Mouse (Mus musculus) embryonic facial prominence, embryonic 11.5 days (tissue): Measurements from ENCODE around the gene Rpn1. TPM values are rescaled to one million over a fixed set of nuclear protein-coding genes. Genes with fewer than 3 reads are reported as not detected.

Source experiments
- ATAC-seq: fragments of 200-750 bp; cut with Nextera tagmentation; replicated peaks from 2 replicates; pipeline ENCODE4 v1.8.0; 2017; ENCODE audit warnings: low read depth; ENCODE audit not compliant: insufficient number of reproducible peaks, low FRiP score, low TSS enrichment
- DNase-seq: peaks from one replicate; pipeline ENCODE4 v3.0.0-alpha.2; 2015; ENCODE audit warnings: low spot score
- H3K27ac ChIP-seq: fragments of 300-500 bp; sonication (generic); replicated peaks from 2 replicates; pipeline ENCODE4 v1.5.1; 2014; ENCODE audit warnings: mild to moderate bottlenecking, low read depth, low read length, control low read depth
- H3K27me3 ChIP-seq: fragments of 300-500 bp; sonication (generic); 2 replicates; pipeline ENCODE4 v1.6.1; 2014; ENCODE audit warnings: mild to moderate bottlenecking, low read length, moderate library complexity, mixed read lengths; ENCODE audit not compliant: control insufficient read depth, insufficient read depth
- H3K36me3 ChIP-seq: fragments of 300-500 bp; sonication (generic); replicated peaks from 2 replicates; pipeline ENCODE4 v1.6.1; 2014; ENCODE audit warnings: low read depth, mild to moderate bottlenecking, low read length, moderate library complexity, mixed read lengths; ENCODE audit not compliant: control insufficient read depth, insufficient read depth
- H3K4me1 ChIP-seq: fragments of 300-500 bp; sonication (generic); 2 replicates; pipeline ENCODE4 v1.6.1; 2014; ENCODE audit warnings: low read length, mixed read lengths; ENCODE audit not compliant: control insufficient read depth, insufficient read depth
- H3K4me2 ChIP-seq: fragments of 300-500 bp; sonication (generic); 2 replicates; pipeline ENCODE4 v1.6.1; 2014; ENCODE audit warnings: low read depth, mild to moderate bottlenecking, control low read depth, low read length, moderate library complexity
- H3K4me3 ChIP-seq: fragments of 300-500 bp; sonication (generic); 2 replicates; pipeline ENCODE4 v1.5.1; 2014; ENCODE audit warnings: low read depth, low read length, control low read depth
- H3K9ac ChIP-seq: fragments of 300-500 bp; sonication (generic); replicated peaks from 2 replicates; pipeline ENCODE4 v1.6.1; 2014; ENCODE audit warnings: mild to moderate bottlenecking, control low read depth, low read length
- H3K9me3 ChIP-seq: fragments of 300-500 bp; sonication (generic); replicated peaks from 2 replicates; pipeline ENCODE4 v1.6.1; 2016; ENCODE audit warnings: mild to moderate bottlenecking, low read length, inconsistent platforms, mixed read lengths; ENCODE audit not compliant: control insufficient read depth
- whole genome bisulfite sequencing: fragments of 180-500 bp; shearing (Covaris S2); extraction: QIAGEN DNeasy Blood & Tissue Kit; methylation state at CpG from one replicate; pipeline ENCODE4 v1.1.7; 2014; 5-methylcytosine and 5-hydroxymethylcytosine counted together
- polyA plus RNA-seq: library from polyadenylated mRNA; unstranded; fragments of >200 nt; fragmentation: Nextera tagmentation; extraction: Ambion mirVana; gene quantifications from 2 replicates; pipeline ENCODE4 v1.2.1, GENCODE M21; 2014

Rpn1 gene
- polyA plus RNA-seq, 1 experiment from 2014 or later = 329 TPM

DNA sequence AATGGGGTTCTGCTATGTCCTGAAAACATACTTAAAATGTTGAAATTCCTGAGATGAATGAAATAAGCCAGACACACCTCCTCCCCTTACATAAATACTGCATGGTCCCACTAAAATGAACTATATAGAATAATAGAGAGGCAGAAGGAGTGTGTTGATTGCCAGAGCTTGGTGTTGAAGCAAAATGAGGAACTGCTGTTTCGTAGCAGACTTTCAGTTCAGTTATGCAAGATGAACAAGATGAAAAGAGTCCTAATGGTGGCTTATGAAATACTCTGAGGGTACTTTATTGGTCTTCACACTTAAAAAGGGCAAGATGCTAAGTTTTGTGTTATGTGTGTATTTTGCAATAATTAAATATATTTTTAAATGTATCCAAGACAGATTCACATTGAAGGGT, 15.5 kb upstream of the Rpn1 start:
- 91% methylated on average over 1 of the region's 1 CpGs for WGBS
- Histone ChIP-seq H3K9me3 (no peaks in the 10 kb centered on the region), H3K27me3 (no peaks in the 10 kb centered on the region), H3K36me3 (no peaks in the 10 kb centered on the region), H3K4me2 (no peak overlapping the region), H3K9ac (no peak overlapping the region), H3K4me1 (no peaks in the 10 kb centered on the region), H3K27ac (no peak overlapping the region), H3K4me3 (no peak overlapping the region)
- no peak for ATAC-seq
- no peak for DNase-seq

GRCm38 (mm10) chr6:88070468-88070867, 13.8 kb upstream of the Rpn1 start:
- H3K4me2 ChIP-seq = no peak overlapping the region
- no peaks in the 10 kb centered on the region for H3K27me3 ChIP-seq
- 78% methylated on average over 6 of the region's 6 CpGs for WGBS
- ATAC-seq = no peak
- no peak overlapping the region for H3K9ac ChIP-seq
- DNase-seq = no peak
- no peaks in the 10 kb centered on the region for H3K36me3 ChIP-seq
- H3K4me3 ChIP-seq = no peak overlapping the region
- no peaks in the 10 kb centered on the region for H3K4me1 ChIP-seq
- H3K9me3 ChIP-seq = no peaks in the 10 kb centered on the region
- no peak overlapping the region for H3K27ac ChIP-seq

DNA sequence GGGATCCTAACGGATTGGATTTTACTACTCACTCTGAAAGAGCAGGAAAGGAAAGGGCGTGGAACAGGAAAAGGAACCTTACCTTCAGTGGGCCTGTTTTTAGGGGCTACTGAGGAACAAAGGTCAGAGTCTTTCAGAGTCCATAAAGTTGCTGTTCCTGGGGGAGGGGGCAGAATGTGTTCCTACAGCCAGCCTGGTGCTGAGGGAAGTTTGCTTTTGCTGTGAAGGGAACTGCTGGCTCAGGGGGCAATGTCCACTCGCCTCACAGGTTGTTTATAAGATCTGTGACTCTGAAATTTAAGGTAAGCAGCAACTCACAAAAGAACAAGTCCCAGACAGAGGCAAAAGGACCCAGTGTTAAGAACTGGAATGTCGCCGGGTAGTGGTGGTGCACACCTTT, 13.1 kb upstream of the Rpn1 start:
- Histone ChIP-seq H3K36me3 (no peaks in the 10 kb centered on the region), H3K4me2 (no peak overlapping the region), H3K4me3 (no peak overlapping the region), H3K4me1 (no peaks in the 10 kb centered on the region), H3K9ac (no peak overlapping the region), H3K9me3 (no peaks in the 10 kb centered on the region), H3K27ac (no peak overlapping the region), H3K27me3 (no peaks in the 10 kb centered on the region)
- ATAC-seq (no peak), DNase-seq (no peak)
- WGBS = 72% methylated on average over 5 of the region's 5 CpGs

GRCm38 (mm10) chr6:88074752-88075554, 9.3 kb upstream of the Rpn1 start:
- H3K4me2 ChIP-seq = peak overlapping the region; percentile 78
- ATAC-seq (peak; percentile 99), DNase-seq (peak; percentile 98)
- H3K27me3 ChIP-seq = no peaks in the 10 kb centered on the region
- peak overlapping the region; percentile 68 for H3K9ac ChIP-seq
- peak overlapping the region; percentile 31 for H3K4me3 ChIP-seq
- WGBS = 4% methylated on average over 32 of the region's 32 CpGs
- H3K9me3 ChIP-seq = no peaks in the 10 kb centered on the region
- no peaks in the 10 kb centered on the region for H3K36me3 ChIP-seq
- H3K27ac ChIP-seq = peak overlapping the region; percentile 73
- H3K4me1 ChIP-seq = no peaks in the 10 kb centered on the region

- H3K4me1 ChIP-seq = no peaks in the 10 kb centered on the region
- H3K27me3 ChIP-seq = no peaks in the 10 kb centered on the region; the same call in 1 of the 2 replicates
- H3K4me2 ChIP-seq = no peak overlapping the region
- WGBS = 68% methylated on average over 1 of the region's 1 CpGs
- H3K4me3 ChIP-seq = no peak overlapping the region
- DNase-seq (no peak), ATAC-seq (no peak)
- H3K36me3 ChIP-seq = no peaks in the 10 kb centered on the region
- no peak overlapping the region for H3K9ac ChIP-seq
- no peak overlapping the region for H3K27ac ChIP-seq
- H3K9me3 ChIP-seq = no peaks in the 10 kb centered on the region
These were observed 8.2 kb upstream of the Rpn1 start for GRCm38 (mm10) chr6:88075960-88076517.

- Histone ChIP-seq H3K4me1 (peaks cover 7% of the 10 kb centered on the region; the same call in 1 of the 2 replicates), H3K9me3 (no peaks in the 10 kb centered on the region), H3K9ac (no peak overlapping the region), H3K27ac (no peak overlapping the region), H3K4me2 (no peak overlapping the region), H3K4me3 (no peak overlapping the region), H3K36me3 (no peaks in the 10 kb centered on the region), H3K27me3 (no peaks in the 10 kb centered on the region; the same call in 1 of the 2 replicates)
- ATAC-seq (no peak), DNase-seq (no peak)
- 83% methylated on average over 7 of the region's 7 CpGs for WGBS
These were observed 1.2 kb upstream of the Rpn1 start for GRCm38 (mm10) chr6:88083095-88083494.

DNA sequence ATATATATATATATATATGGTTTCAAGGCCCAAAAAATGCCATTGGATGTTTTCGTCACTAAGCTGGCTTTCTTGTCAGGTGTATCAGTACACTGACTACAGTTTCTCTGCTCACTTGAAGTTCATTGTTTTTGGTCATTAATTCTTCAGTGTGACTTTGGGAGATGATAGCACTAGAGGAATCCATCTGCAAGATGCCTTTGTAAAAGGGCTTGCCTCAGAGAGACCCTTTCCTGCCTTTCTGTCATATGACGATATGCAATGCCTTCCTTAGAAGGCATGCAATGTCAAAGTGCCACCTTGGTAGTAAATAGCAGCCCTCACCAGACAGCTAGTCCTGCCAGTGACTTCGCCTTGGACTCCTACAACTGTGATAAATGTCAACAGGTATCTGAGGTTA, 610 bp upstream of the Rpn1 start:
- 66% methylated on average over 3 of the region's 3 CpGs for WGBS
- Histone ChIP-seq H3K4me3 (peak overlapping the region; percentile 97), H3K27me3 (no peaks in the 10 kb centered on the region; the same call in 1 of the 2 replicates), H3K4me1 (peaks cover 7% of the 10 kb centered on the region; the same call in 1 of the 2 replicates), H3K4me2 (peak overlapping the region; percentile 38), H3K27ac (no peak overlapping the region), H3K36me3 (no peaks in the 10 kb centered on the region), H3K9me3 (no peaks in the 10 kb centered on the region), H3K9ac (no peak overlapping the region)
- no peak for DNase-seq
- no peak; the same call in 1 of the 2 replicates for ATAC-seq

- H3K27ac ChIP-seq = no peak overlapping the region
- 75% methylated on average over 1 of the region's 1 CpGs for WGBS
- H3K9me3 ChIP-seq = no peaks in the 10 kb centered on the region
- H3K4me1 ChIP-seq = peaks cover 7% of the 10 kb centered on the region; the same call in 1 of the 2 replicates
- H3K9ac ChIP-seq = no peak overlapping the region
- DNase-seq (no peak), ATAC-seq (no peak)
- H3K36me3 ChIP-seq = peaks cover 4% of the 10 kb centered on the region
- H3K27me3 ChIP-seq = no peaks in the 10 kb centered on the region
- H3K4me2 ChIP-seq = no peak overlapping the region
- H3K4me3 ChIP-seq = no peak overlapping the region
These were observed 4.7 kb downstream of the Rpn1 start for GRCm38 (mm10) chr6:88088971-88089370.
